In genomic region chr9:59431626-59432025, GRCm38 (mm10) we compare ENCODE assay signal across 34 mouse cellular contexts. TPM values are rescaled to one million over a fixed set of nuclear protein-coding genes. Genes with fewer than 3 reads are reported as not detected.
DNase-seq lines count a peak whose midpoint lies in the region; ATAC-seq and TF ChIP-seq lines count a peak whose summit lies in the region.
"Had no signal": no experiment of that assay in that cellular context is flagged by ENCODE, and none has a peak within 500 bp of the region (broad histone marks: within the 10 kb centered on the region; RNA-seq: fewer than 3 reads in every experiment).

No protein-coding gene starts in this region.

- TF ChIP-seq CTCF in forebrain, postnatal 0 days (IDR thresholded peaks at IDR 0.05; ENCODE audit: low read depth), result no peak

- no peaks in the 10 kb centered on the region for H3K9me3 ChIP-seq in forebrain, postnatal 0 days (ENCODE audit: low read length)
- no peaks in the 10 kb centered on the region for H3K9me3 ChIP-seq in hindbrain, embryonic 16.5 days (ENCODE audit: control insufficient read depth, low read length)
- H3K9me3 ChIP-seq: embryonic facial prominence, embryonic 15.5 days; forebrain, embryonic 12.5 days; heart, embryonic 12.5 days; intestine, embryonic 15.5 days; limb, embryonic 10.5 days; limb, embryonic 15.5 days; liver, embryonic 13.5 days; neural tube, embryonic 13.5 days had no signal

- WGBS in forebrain, postnatal 0 days, result 93% methylated on average over 2 of the region's 2 CpGs
- 95% methylated on average over 2 of the region's 2 CpGs for WGBS in hindbrain, embryonic 16.5 days

- no peak overlapping the region for H3K9ac ChIP-seq in forebrain, postnatal 0 days
- no peak overlapping the region for H3K9ac ChIP-seq in hindbrain, embryonic 16.5 days (ENCODE audit: low read depth, low read length)
- H3K9ac ChIP-seq: embryonic facial prominence, embryonic 15.5 days; forebrain, embryonic 12.5 days; heart, embryonic 12.5 days; hindbrain, embryonic 14.5 days; intestine, embryonic 15.5 days; limb, embryonic 15.5 days; liver, embryonic 13.5 days; midbrain, embryonic 12.5 days; neural tube, embryonic 13.5 days had no signal

- no peaks in the 10 kb centered on the region for H3K27me3 ChIP-seq in splenic B cell, adult 2 months (ENCODE audit: control insufficient read depth, insufficient read depth, low read length, poor library complexity, severe bottlenecking)
- no peaks in the 10 kb centered on the region for H3K27me3 ChIP-seq in forebrain, postnatal 0 days (ENCODE audit: insufficient read depth, low read length)
- no peaks in the 10 kb centered on the region for H3K27me3 ChIP-seq in hindbrain, embryonic 16.5 days (replicated peaks; ENCODE audit: control insufficient read depth, insufficient read depth, low read length)
- H3K27me3 ChIP-seq: embryonic facial prominence, embryonic 15.5 days; forebrain, embryonic 12.5 days; heart, embryonic 12.5 days; intestine, embryonic 15.5 days; limb, embryonic 15.5 days; liver, embryonic 13.5 days; megakaryocyte, embryonic 14.5 days; midbrain, embryonic 12.5 days; neural tube, embryonic 13.5 days had no signal

- H3K27ac ChIP-seq in forebrain, postnatal 0 days (ENCODE audit: low read depth, low read length), result no peak overlapping the region
- no peak overlapping the region for H3K27ac ChIP-seq in hindbrain, embryonic 16.5 days (ENCODE audit: low read depth, low read length)
- H3K27ac ChIP-seq: embryonic facial prominence, embryonic 10.5 days; embryonic facial prominence, embryonic 15.5 days; forebrain, embryonic 12.5 days; gastrocnemius, adult 2 months; hindbrain, embryonic 14.5 days; intestine, embryonic 15.5 days; kidney, postnatal 0 days; limb, embryonic 10.5 days; limb, embryonic 15.5 days; liver, embryonic 13.5 days; midbrain, embryonic 12.5 days; neural tube, embryonic 13.5 days had no signal

- H3K4me3 ChIP-seq in forebrain, postnatal 0 days (ENCODE audit: low read depth, low read length), result no peak overlapping the region
- no peak overlapping the region for H3K4me3 ChIP-seq in hindbrain, embryonic 16.5 days (ENCODE audit: low read length)
- H3K4me3 ChIP-seq: embryonic facial prominence, embryonic 10.5 days; embryonic facial prominence, embryonic 15.5 days; forebrain, embryonic 12.5 days; gastrocnemius, adult 2 months; heart, embryonic 12.5 days; intestine, embryonic 15.5 days; limb, embryonic 10.5 days; limb, embryonic 15.5 days; liver, embryonic 13.5 days; megakaryocyte, embryonic 14.5 days; midbrain, embryonic 12.5 days; myocyte; neural tube, embryonic 13.5 days had no signal

- H3K4me2 ChIP-seq in forebrain, postnatal 0 days (ENCODE audit: low read depth), result no peak overlapping the region
- H3K4me2 ChIP-seq in hindbrain, embryonic 16.5 days (ENCODE audit: low read length), result no peak overlapping the region
- H3K4me2 ChIP-seq: embryonic facial prominence, embryonic 15.5 days; forebrain, embryonic 12.5 days; heart, embryonic 12.5 days; hindbrain, embryonic 14.5 days; intestine, embryonic 15.5 days; limb, embryonic 15.5 days; liver, embryonic 13.5 days; midbrain, embryonic 12.5 days; neural tube, embryonic 13.5 days had no signal

- peak; percentile 3 to 4 for DNase-seq in spleen, postnatal 36 days (ENCODE audit: low spot score in 2 of 2)
- DNase-seq in spleen, adult 12 weeks (ENCODE audit: low spot score), result no peak
- peak; percentile 61 for DNase-seq in CD4-positive, CD25-positive, alpha-beta regulatory T cell, adult 2 months (ENCODE audit: low read depth, low spot score)
- DNase-seq in splenic B cell, adult 2 months (ENCODE audit: low read depth, low spot score), result peak; percentile 9
- no peak for DNase-seq in forebrain, postnatal 0 days
- DNase-seq: adrenal gland, postnatal 25 days; cerebellum, adult 18-20 months; cerebellum, postnatal 14 days; gastrocnemius, adult 2 months; gastrocnemius, postnatal 36 days; heart, adult 18-20 months; kidney, adult 2 months; kidney, postnatal 4 days; liver, embryonic 13.5 days; lung, adult 18-20 months; lung, postnatal 4 days; right cerebral cortex, postnatal 14 days; spleen, adult 18-20 months had no signal

- no peaks in the 10 kb centered on the region for H3K4me1 ChIP-seq in forebrain, postnatal 0 days (ENCODE audit: insufficient read depth)
- H3K4me1 ChIP-seq in hindbrain, embryonic 16.5 days (ENCODE audit: control insufficient read depth, insufficient read depth, low read depth, low read length), result no peaks in the 10 kb centered on the region
- H3K4me1 ChIP-seq: embryonic facial prominence, embryonic 10.5 days; embryonic facial prominence, embryonic 15.5 days; forebrain, embryonic 12.5 days; intestine, embryonic 15.5 days; limb, embryonic 10.5 days; limb, embryonic 15.5 days; midbrain, embryonic 12.5 days; neural tube, embryonic 13.5 days had no signal

- H3K36me3 ChIP-seq in splenic B cell, adult 2 months (ENCODE audit: control insufficient read depth, insufficient read depth, low read length, poor library complexity, severe bottlenecking), result peaks cover 1% of the 10 kb centered on the region; the same call in 1 of the 2 replicates
- 0 out of 2 replicates have a peak, but pooled peaks cover under 1% of the 10 kb centered on the region for H3K36me3 ChIP-seq in forebrain, postnatal 0 days (ENCODE audit: insufficient read depth)
- H3K36me3 ChIP-seq in hindbrain, embryonic 16.5 days (ENCODE audit: control insufficient read depth, insufficient read depth, low read length), result 0 out of 2 replicates have a peak, but pooled peaks cover 5% of the 10 kb centered on the region
- H3K36me3 ChIP-seq: intestine, embryonic 15.5 days had no signal

- ATAC-seq in activated CD4-positive, CD25-positive, alpha-beta regulatory T cell, adult 4 months, result peak; percentile 92
- ATAC-seq in forebrain, postnatal 0 days, result no peak
- ATAC-seq in hindbrain, embryonic 16.5 days, result no peak
- ATAC-seq: intestine, embryonic 15.5 days; lung, postnatal 0 days had no signal

RNA-seq across cellular contexts. Expression of gene Arih1, which starts 54.8 kb away (rescaled TPM):
- polyA plus RNA-seq in activated CD4-positive, CD25-positive, alpha-beta regulatory T cell, adult 4 months (2017; shearing (Covaris generic)), result 10 to 100 TPM; 17.1 to 29.8 TPM
- total RNA-seq in forebrain, postnatal 0 days (2014; rRNA removed), result 62.0 and 70.8 TPM in 2 replicates
- polyA plus RNA-seq in forebrain, postnatal 0 days (2015; fragmentation: Nextera tagmentation; extraction: Ambion mirVana), result 5.1 and 7.6 TPM in 2 replicates
- 11.0 and 15.3 TPM in 2 replicates for polyA plus RNA-seq in hindbrain, embryonic 16.5 days (2015; fragmentation: Nextera tagmentation; extraction: Ambion mirVana)

Comparison
In these comparisons a context has a peak if more than half of its experiments do, and no peak if none do; other contexts are left out.
1. DNase-seq: peak in spleen, postnatal 36 days (2 of 2), CD4-positive, CD25-positive, alpha-beta regulatory T cell, adult 2 months (single experiment) and splenic B cell, adult 2 months (single experiment); none in spleen, adult 12 weeks (single experiment) and forebrain, postnatal 0 days (single experiment).